Mouse (Mus musculus) layer of hippocampus, postnatal 25 days (tissue): ENCODE data around the gene Spry2. TPM values are rescaled to one million over a fixed set of nuclear protein-coding genes. Genes with fewer than 3 reads are reported as not detected.
A peak's percentile ranks its signal among the peaks of the same experiment; 100 is the strongest.

ENCODE experiments used
- DNase-seq, 2 experiments: peaks; one replicate each; pipeline ENCODE4 v3.0.0; 2022; ENCODE audit warnings: mixed read lengths in 2 of 2, low spot score in 1 of 2; ENCODE audit errors: extremely low spot score in 1 of 2
- total RNA-seq, 2 experiments: library from RNA; stranded (reverse); gene quantifications; 2 replicates each; pipeline ENCODE4 v1.2.3; 2021

Spry2 gene
- 10 to 100 TPM; 66.5 to 78.6 TPM for total RNA-seq

DNA sequence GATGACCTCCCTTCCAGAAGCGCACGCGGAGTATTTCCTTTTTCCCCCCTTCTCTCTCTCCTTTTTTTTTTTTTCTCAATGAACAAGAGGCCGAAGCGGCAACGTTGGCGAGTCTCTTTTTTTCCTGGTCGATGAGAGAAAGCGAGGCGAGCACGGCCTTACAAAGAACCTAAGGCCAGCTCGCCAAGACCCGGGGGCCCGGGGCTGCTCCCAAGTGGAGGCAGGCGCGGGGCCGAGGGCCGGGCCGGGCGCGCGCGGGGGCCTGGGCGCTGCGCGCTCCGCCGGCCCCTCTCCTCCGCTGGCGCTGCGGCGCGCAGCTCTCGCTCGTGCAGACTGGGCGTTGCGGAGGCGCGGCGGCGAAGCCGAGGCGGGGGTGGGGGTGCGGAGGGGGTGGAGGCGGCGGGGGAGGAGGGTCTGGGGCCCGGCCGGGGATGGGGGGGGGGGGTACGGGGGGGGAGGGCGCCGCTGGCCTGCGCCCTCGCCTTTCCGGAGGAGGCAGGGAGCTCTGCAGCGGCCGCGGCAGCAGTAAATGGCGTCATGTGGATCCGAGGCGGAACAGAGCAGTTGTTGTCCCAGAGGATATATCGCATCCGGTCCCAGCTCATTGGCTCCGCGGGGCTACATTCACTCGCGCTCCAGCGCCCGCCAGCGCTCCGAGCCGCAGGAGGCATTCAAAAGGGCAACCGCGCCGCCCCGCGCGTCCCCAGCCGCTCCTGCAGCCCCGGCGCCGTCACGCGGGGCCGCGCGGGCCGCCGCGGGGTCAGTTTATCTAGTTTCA lies at the start of gene Spry2:
Spry2 (minus strand) TSS at position 29 of the 778 bp plus-strand sequence.
- peak; percentile 71 to 79 for DNase-seq

DNA sequence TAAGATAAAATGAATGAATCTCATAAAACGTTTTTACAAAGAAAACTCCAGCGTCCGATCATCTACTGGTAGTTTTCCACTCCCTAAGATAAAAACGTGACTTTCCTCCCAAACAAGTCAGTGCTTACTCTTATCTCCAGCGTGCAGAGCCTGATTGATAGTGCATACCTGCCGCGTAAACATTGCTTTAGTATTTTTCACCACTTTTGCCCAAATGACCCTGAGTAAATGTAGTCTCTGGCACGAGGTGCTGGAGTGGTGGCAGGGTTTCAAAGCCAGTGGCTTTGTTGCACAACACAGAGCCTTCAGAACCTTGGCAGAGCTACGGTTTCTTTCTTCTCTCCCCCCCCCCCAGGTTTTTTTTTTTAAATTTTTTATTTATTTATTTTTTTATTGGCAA lies 44.7 kb upstream of the Spry2 start:
- DNase-seq = no peak

DNA sequence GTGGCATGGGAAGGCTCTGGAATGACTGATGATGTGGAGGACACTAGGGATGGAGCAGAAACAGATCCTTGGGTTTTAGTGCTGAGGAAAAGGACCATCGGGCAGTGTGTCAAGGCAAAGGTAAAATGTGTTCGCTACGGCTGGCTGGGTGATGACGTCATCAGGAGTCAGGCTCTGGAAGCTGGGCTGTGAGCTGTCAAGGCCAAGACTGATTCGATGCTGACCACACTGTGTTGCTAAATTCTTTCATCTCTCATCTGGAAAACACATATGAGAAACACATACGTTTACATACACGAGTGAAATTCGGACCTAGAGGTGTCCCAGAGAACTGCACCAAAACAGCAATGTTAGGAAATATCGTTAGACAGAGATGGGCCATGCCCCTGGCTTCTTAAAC lies 30.1 kb upstream of the Spry2 start:
- DNase-seq = no peak

DNA sequence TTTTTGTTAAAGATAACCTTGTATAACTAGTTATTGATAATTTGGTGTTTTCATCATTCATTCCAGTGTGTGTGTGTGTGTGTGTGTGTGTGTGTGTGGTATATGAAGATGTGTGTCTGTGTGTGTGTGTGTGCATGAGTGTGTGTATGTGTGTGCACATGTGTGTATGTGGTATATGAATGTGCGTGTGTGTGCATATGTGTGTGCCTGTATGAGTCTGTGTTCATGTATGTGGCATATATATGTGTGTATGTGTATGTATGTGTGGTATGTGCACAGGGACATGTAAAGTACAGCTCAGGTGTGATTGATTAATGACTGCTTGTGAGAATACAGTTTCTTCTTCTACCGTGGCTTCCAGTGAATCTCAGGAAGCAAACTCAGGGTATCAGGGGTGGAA lies 28.7 kb upstream of the Spry2 start:
- no peak for DNase-seq

DNA sequence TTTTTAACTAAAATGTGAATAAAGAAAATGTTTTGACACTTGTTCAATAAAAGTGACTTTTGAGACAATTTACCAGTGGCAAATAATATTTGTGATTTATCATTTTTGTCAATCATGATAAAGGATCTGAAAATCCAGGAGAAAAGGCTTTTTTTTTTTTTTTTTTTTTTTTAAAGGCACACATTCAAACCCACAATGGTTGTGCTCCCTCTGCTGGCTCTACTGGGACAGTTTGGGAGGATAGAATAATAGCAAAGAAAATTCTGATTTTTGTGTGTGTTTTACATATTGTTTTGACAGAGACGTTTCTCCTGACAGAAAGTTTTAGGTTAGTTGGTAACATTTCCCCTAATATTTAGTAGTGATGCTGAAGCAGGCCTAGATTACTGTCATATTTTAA lies 28.1 kb upstream of the Spry2 start:
- DNase-seq = peak in 1 of 2 experiments; percentile 51

DNA sequence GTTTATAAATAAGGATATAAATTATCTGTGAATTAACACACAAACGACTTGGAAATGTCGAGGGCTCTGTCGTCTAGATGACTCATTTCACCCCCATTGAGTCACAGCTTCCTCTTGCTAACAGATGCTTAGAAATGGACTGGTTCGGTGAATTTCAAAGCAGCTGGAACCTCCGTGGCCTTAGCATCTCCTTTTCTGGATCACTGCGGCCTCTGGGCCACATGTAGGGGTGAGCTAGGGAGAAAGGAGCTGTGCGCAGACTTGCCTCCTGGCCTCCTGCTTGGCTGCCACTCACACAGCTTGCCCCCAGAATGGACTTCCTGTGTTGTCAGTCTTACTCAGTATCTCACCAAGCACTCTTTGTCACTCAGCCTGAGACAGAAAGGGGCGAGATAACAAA lies 26.3 kb upstream of the Spry2 start:
- DNase-seq = no peak

DNA sequence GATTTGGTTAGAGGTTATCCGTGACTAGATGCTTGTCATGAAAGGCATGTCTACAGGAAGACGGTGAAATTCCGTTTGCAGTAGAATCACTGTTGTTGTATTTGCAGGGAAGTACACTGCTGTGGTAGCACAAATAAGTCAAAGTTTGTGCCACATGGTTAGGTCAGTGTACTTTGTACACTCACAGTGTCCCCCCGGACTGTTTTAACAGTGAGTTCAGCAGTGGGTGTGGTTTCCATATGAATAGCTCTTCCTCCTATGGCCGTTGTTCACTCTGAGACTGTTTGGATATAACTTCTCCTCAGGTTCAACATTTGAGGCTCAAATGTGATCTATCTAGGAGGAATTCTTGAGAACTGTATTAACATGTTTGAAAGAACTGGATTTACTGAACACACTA lies 25.8 kb upstream of the Spry2 start:
- DNase-seq = no peak

DNA sequence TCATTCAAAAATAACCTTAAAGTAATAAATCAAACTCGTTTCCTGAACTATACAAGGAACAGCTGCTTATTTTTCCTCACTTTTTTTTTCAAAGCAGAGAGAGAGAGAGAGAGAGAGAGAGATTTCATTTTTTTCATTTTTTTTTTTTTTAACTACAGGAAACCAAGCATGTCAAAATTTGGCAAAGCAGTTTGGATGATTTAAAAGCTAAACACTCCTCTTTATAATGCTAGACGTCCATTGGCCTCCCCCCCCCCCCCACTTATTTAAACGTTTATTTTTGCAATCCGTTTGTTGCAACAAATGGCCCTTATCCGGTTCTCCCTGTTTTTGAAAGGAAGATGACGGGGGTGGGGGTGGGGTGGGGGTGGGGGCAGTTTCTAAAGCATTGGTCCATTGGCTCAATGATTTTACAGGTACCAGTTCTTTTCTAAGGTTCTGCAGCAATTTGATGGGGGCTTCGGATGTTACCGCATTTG lies 24.6 kb upstream of the Spry2 start:
- DNase-seq = no peak

DNA sequence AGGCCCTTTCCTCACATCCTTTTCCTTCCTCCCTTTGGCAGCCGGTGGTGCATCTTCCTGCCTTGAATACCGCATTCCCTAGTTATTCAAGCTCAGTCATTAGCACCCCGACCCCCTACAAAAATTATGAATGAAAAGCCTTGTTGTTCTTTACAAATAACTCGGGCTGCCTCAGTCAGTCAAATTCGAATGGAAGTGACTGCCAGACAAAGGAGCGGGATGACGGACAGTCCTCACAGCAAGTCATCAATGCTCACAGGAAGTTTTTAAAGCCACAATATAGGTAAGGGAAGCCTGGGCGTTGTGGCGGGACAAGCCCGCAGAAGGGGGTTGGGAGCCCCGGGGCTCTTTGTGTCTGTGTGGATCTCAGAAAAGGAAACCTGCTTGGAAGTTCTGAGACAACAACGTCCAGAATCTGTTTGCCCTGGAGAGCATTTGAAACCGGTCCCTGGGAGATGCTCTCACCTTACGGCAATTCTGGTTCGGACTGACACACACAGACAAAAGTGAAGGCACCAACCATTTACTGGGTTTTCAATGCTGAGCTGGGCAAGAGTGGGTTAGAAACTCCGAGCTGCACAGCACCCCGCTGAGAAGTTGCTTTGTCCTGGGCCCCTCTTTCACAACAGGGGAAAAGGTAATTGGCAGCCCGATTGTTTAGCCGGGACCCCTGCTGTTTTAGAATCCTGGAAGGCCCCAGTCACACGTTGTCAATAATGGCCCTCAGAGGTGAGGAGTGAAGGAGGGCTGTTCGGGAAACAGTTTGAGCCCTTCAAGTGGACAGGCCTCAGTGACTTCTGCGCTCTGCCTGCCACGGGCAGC lies 24.0 kb upstream of the Spry2 start:
- DNase-seq = no peak

DNA sequence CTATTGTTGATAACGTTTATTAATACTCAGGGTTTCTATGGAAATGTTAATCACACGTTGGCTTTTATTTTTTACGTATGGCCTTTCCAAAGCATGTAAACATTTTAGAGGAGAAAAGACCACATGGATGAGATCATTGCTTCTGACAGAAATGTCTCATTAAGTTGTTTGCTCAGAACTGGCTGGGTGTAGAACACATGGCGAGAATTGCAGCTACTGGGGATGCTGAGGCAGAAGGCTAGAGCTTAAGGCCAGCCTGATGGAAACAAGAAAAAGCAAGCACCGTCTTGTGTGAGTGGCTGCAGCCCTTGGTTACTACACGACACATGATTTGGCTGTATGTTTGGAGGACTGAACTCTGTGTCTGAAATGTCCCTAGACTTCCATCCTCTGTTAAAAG lies 10.6 kb upstream of the Spry2 start:
- DNase-seq = no peak

DNA sequence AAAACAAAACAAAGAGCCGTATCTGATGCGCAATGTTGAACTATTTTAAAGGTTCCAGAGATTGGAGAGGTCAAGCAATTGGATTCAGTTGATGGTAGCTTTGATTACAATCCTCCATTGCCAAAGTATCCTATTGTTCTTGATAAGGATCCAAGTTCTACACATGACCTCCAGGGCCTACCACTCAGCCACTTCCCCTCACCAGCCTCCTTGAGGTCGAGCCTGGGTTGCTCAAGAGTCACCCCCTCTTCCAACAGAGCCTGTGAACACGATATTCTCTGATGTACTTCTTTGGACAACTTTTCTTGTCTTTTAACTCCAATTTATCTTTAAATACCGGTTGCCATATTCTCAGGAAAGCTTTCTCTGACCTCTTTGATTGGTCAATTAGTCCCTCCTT lies 9.3 kb upstream of the Spry2 start:
- no peak for DNase-seq

DNA sequence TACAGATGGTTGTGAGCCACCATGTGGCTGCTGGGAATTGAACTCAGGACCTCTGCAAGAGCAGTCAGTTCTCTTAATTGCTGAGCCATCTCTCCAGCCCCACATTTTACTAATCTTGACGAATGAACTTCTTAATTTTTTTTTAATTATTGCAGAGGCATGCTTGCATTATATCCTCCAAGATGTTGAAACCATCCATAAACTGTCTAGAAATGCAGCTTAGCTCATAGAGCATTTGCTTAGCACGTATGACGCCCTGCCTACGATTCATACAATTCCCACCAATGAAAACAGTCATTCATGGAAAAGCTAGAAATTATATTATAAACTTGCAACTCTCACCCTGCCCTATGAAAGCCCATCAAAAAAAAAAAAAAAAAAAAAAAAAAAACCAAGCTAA lies 8.9 kb upstream of the Spry2 start:
- DNase-seq = no peak

DNA sequence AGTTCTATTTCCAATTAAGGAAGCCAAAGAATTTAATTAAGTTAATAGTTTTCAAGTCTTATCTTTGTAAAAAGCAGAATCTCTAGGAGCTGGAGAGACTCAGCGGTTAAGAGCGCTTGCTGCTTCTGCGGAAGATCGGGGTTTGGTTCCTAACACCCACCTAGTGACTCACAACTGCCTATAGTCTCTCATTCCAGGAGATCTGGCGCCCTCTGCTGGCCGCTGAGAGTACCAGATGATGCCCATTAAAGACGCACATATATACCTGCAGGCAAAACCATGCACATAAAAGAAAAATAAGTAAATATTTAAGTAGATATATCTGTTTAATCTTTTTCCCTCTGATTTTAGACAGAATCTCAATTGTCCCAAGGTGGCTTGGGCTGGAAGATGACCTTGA lies 6.2 kb upstream of the Spry2 start:
- peak in 1 of 2 experiments; percentile 42 for DNase-seq

DNA sequence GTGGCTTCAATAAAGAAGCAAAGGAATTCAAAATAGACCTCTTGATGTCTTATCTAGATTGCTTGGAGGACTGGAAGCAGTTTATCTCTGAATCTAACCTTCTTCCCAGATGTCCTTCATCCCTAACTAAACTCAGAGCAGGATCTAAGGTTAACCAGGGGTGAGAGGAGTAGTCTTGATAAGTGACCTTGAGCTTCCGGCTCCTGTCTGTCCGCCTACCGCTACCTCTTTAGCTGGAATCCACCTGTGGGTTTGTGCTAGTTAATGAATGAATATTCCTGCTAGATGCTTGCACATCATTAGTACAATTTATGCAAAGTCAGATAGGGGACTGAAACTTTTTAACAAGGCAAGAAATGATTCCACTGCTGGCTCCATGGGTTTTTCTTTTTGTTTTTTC lies 4.2 kb upstream of the Spry2 start:
- DNase-seq = no peak

DNA sequence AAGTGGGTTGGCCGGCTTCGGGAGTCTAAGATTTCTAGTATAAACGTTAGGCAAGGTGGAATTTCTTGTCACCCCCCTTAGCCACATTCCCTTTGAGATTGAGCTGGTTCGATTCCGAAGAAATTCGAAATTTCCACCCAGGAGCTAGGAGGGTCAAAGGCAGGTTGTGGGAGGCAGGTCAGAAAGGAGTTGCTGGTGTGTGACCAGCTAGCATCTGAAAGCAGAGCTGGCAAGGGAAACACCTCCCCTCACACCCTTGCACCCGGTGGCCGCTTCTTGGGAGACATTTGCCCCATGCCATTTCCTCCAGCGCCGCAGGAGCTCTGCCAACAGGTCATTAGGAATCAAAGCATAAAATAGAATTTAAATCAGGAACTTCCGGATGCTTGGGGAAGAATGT lies 2.5 kb upstream of the Spry2 start:
- DNase-seq = no peak

DNA sequence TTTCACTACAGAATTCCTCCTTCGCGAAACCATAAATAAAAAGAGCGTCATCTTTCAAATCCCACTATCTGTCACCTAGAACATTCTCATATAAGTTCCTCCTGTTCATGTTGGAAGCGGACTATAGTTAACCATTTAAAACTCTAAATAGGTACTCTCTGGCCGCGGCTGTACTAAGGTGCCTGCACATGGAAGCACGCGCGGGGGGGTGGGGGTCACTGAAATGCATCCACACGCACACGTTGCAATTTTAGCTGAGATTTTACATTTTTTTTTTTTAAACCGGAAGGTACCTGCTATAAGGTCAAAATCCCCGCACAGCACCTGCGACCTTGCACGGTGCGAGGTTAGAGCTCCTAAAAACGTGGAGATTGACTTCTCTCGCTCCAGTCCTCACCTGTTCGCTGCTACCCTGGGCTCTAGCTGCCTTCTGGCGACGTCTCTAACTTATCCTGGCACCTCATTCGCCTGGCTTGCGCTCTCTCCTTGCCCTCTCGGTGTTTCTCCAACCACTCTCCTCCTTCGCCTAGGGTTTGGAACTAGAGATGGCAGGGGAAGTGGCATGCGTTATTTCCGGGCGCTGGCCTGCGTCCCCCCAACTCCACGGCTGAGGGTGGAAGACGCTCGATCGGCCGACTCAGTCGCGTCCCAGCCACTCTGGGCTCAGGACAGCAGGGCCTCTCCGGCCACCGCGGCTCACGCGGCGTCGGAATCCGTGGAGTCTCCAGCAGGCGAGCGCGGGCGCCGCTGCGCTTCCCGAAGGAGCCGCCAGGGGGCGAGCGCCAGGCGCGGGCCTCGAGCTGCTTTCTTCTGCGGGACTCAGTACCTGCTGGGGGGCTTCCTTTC lies 1.9 kb upstream of the Spry2 start:
- peak; percentile 93 to 97 for DNase-seq

DNA sequence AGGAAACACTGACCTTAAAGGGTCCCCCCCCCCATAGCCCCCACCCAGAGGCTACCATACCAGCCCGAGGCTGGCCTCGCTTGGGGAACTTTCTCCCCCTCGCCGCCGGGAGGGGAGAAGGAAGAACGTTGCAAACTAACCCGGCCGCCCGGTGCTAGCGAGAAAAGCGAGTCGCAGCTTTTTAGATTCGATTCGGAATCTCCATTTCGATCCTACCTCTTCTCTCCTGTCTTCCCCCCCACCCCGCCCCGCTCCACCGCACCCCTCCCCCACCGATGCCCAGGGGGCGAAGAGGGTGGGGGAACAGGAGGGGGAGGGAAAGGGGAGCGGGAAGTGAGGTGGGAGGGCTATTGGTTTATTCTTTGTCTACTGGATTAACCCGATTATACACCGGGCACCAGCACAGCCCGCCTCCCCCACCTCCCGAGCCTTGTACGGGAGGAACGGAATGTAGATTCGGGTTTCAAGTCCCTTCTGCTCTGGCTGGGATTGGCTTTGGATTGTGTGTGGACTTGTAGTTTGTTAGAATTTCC lies 1.0 kb upstream of the Spry2 start:
- peak; percentile 52 to 55 for DNase-seq

DNA sequence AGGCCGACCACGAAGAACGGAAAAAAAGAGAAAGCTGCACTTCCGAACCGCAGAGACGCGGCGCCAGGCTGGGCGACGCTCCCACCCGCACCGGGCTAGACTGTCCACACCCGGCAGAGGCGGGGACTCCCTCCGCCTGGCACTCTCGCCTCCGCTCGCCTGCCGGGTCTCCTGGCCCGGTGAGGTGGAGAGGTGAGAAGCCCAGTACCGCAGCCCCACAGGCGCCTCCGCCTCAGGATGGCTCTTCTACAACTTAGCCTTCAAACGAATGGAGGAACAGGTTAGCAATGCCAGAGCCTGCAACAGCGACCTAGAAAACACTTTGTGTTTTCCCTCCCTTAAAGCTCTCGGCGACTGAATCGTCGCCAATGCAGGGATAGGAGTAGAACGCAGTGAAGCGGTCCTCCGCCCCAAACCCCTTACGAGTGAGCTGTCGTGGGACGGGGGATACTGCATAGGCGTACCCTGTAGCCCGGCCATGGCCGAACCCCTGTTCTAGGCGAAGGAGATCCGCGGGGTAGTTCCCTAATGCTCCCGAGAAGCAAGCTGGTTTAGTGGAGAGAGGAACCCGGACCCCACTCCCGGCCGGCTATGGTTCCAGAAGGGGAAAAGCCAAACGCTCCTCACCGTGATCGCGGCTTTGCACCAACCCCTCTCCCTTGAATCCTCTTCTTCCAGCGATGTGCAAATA lies 513 bp downstream of the Spry2 start:
- DNase-seq = peak; percentile 27 to 52

DNA sequence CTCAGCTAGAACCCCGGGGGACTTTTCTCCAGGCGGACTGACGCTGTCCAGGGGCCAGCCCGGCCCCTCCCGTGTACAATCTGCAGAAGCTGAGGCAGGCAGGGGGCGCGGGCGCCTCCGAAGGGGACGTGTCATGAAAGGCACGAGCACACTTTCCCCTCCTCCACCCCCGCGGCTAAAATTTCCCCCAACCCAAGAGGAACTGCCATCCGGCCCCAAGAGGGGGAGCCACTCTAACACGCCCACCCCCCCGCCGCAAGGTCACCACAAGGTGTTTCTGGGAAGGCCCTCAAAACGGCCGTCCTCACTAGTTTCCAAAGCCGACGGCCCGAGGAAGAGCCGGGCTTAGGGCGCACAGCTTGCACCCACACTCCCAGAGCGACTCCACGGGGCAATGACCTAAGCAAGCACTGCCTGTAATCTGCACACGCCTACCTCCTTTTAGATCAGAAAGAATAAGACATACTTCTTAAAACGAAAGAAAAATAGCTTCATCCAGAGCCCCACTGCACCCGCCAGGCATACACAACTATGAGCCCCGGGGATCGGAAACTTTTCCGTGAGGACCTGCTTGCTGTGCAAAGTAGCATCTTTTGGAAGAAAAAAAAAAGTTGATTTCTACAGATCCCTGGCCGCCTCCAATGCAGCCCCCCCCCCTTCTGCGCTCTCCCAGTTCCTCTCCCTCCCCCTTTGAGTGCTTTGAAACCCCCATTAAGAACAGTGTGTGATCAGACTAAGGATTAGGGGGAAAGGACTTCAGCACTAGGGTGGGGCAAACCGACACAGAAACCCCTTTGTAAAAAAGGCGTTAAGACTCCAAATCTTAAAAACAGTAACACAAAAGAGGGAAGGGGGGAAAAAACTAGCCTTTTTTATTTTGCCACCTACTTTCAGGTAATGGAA lies 1.4 kb downstream of the Spry2 start:
- peak; percentile 48 to 51 for DNase-seq
